Mouse (Mus musculus): ENCODE results near the gene Gtf2h1. TPM values are rescaled to one million over a fixed set of nuclear protein-coding genes. Genes with fewer than 3 reads are reported as not detected.

Gtf2h1 gene
- polyA plus RNA-seq, 1 experiment from 2014 or later = 53.5 TPM

DNA sequence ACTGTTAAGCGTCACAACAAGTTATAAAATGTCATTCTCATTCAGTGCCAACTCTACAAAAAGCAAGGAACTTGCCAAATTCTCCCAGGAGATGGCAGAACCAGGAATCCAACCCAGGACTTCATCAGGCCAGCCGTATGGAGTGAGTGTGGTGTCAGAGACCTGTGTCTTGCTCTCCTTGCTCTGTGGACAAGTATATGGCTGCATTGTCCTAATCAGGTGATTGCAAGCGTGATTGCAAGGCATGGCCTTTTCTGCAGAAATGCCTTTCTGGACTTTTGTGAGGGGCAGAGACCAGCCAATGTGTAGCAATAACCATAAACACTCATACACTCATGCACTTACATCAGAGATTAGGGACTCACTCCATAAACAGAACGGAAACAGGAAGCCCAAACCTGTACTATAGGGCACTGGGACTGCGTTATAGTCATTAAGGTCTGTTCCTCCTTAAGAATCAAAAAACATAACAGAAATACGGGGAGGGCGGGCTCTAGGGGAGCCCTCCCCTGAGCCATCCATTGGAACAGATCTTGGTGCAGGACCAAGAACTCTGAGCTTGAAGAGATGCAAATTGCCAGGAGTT is 37.9 kb downstream of the Gtf2h1 start:
- H3K9ac ChIP-seq (ENCODE audit: low read depth, low read length) = no peak overlapping the region
- H3K4me3 ChIP-seq (ENCODE audit: low read depth, low read length) = no peak overlapping the region
- WGBS = 88% methylated on average over 7 of the region's 7 CpGs
- H3K4me2 ChIP-seq (replicated peaks; ENCODE audit: low read depth, low read length) = no peak overlapping the region
- H3K36me3 ChIP-seq (ENCODE audit: control insufficient read depth, insufficient read depth, low read length) = no peaks in the 10 kb centered on the region
- no peaks in the 10 kb centered on the region for H3K9me3 ChIP-seq (ENCODE audit: control insufficient read depth, low read length)
- H3K4me1 ChIP-seq (replicated peaks; ENCODE audit: control insufficient read depth, insufficient read depth, low read length) = no peaks in the 10 kb centered on the region
- DNase-seq (ENCODE audit: low spot score) (no peak), ATAC-seq (ENCODE audit: low FRiP score) (no peak)
- no peaks in the 10 kb centered on the region for H3K27me3 ChIP-seq (ENCODE audit: control insufficient read depth, insufficient read depth, low read length)
- no peak overlapping the region for H3K27ac ChIP-seq (ENCODE audit: low read depth, low read length)

- no peak overlapping the region for H3K9ac ChIP-seq (ENCODE audit: low read depth, low read length)
These were observed 39.2 kb downstream of the Gtf2h1 start for GRCm38 (mm10) chr7:46834994-46835610.

DNA sequence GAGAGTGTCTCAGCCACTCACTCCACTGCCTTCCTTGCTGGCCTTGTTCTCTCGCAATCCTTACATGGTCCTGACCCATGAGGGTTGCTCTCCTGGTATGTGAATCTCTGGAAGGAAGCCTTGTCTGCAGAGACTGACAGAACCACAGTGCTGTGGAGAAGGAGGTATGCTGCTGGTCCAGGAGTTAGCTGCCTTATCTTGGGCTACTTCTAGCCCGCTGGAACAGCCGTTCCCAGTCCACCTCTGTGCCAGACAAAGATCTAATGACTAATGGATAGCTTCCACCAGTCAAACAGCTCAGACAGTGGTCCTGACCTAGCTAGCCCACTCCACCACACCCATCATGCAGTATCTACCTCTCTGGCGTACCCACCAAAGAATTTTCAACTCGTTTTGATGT is 40.5 kb downstream of the Gtf2h1 start:
- no peaks in the 10 kb centered on the region for H3K9me3 ChIP-seq (ENCODE audit: control insufficient read depth, low read length)
- ATAC-seq (ENCODE audit: low FRiP score) (no peak), DNase-seq (ENCODE audit: low spot score) (no peak)
- no peaks in the 10 kb centered on the region for H3K4me1 ChIP-seq (replicated peaks; ENCODE audit: control insufficient read depth, insufficient read depth, low read length)
- H3K4me3 ChIP-seq (ENCODE audit: low read depth, low read length) = no peak overlapping the region
- 79% methylated on average over 5 of the region's 5 CpGs for WGBS
- H3K27me3 ChIP-seq (ENCODE audit: control insufficient read depth, insufficient read depth, low read length) = no peaks in the 10 kb centered on the region
- no peak overlapping the region for H3K27ac ChIP-seq (ENCODE audit: low read depth, low read length)
- H3K9ac ChIP-seq (ENCODE audit: low read depth, low read length) = no peak overlapping the region
- no peak overlapping the region for H3K4me2 ChIP-seq (replicated peaks; ENCODE audit: low read depth, low read length)
- no peaks in the 10 kb centered on the region for H3K36me3 ChIP-seq (ENCODE audit: control insufficient read depth, insufficient read depth, low read length)

More at GRCm38 (mm10) chr7:46834994-46835610, 39.2 kb downstream of the Gtf2h1 start:
- WGBS = 21% methylated on average over 11 of the region's 14 CpGs
- no peaks in the 10 kb centered on the region for H3K27me3 ChIP-seq (ENCODE audit: control insufficient read depth, insufficient read depth, low read length)
- H3K4me3 ChIP-seq (ENCODE audit: low read depth, low read length) = no peak overlapping the region
- DNase-seq (ENCODE audit: low spot score) = peak; percentile 31
- H3K36me3 ChIP-seq (ENCODE audit: control insufficient read depth, insufficient read depth, low read length) = no peaks in the 10 kb centered on the region
- H3K27ac ChIP-seq (ENCODE audit: low read depth, low read length) = no peak overlapping the region
- H3K4me2 ChIP-seq (replicated peaks; ENCODE audit: low read depth, low read length) = no peak overlapping the region
- no peaks in the 10 kb centered on the region for H3K9me3 ChIP-seq (ENCODE audit: control insufficient read depth, low read length)
- ATAC-seq (ENCODE audit: low FRiP score) = peak; percentile 48
- H3K4me1 ChIP-seq (replicated peaks; ENCODE audit: control insufficient read depth, insufficient read depth, low read length) = no peaks in the 10 kb centered on the region

GRCm38 (mm10) chr7:46837073-46837472 is 41.2 kb downstream of the Gtf2h1 start:
- Histone ChIP-seq H3K27me3 (ENCODE audit: control insufficient read depth, insufficient read depth, low read length) (no peaks in the 10 kb centered on the region), H3K4me1 (replicated peaks; ENCODE audit: control insufficient read depth, insufficient read depth, low read length) (no peaks in the 10 kb centered on the region), H3K4me3 (ENCODE audit: low read depth, low read length) (no peak overlapping the region), H3K36me3 (ENCODE audit: control insufficient read depth, insufficient read depth, low read length) (no peaks in the 10 kb centered on the region), H3K9ac (ENCODE audit: low read depth, low read length) (no peak overlapping the region), H3K9me3 (ENCODE audit: control insufficient read depth, low read length) (no peaks in the 10 kb centered on the region), H3K4me2 (replicated peaks; ENCODE audit: low read depth, low read length) (no peak overlapping the region), H3K27ac (ENCODE audit: low read depth, low read length) (no peak overlapping the region)
- WGBS = 44% methylated on average over 5 of the region's 5 CpGs
- no peak for ATAC-seq (ENCODE audit: low FRiP score)
- no peak for DNase-seq (ENCODE audit: low spot score)

GRCm38 (mm10) chr7:46838104-46838671 is 42.3 kb downstream of the Gtf2h1 start:
- peak; percentile 28 for DNase-seq (ENCODE audit: low spot score)
- Histone ChIP-seq H3K9ac (ENCODE audit: low read depth, low read length) (no peak overlapping the region), H3K27ac (ENCODE audit: low read depth, low read length) (no peak overlapping the region), H3K4me1 (replicated peaks; ENCODE audit: control insufficient read depth, insufficient read depth, low read length) (no peaks in the 10 kb centered on the region), H3K9me3 (ENCODE audit: control insufficient read depth, low read length) (no peaks in the 10 kb centered on the region), H3K4me2 (replicated peaks; ENCODE audit: low read depth, low read length) (no peak overlapping the region), H3K27me3 (ENCODE audit: control insufficient read depth, insufficient read depth, low read length) (no peaks in the 10 kb centered on the region), H3K36me3 (ENCODE audit: control insufficient read depth, insufficient read depth, low read length) (no peaks in the 10 kb centered on the region), H3K4me3 (ENCODE audit: low read depth, low read length) (no peak overlapping the region)
- WGBS = 2% methylated on average over 9 of the region's 9 CpGs
- ATAC-seq (ENCODE audit: low FRiP score) = no peak

- H3K9me3 ChIP-seq (ENCODE audit: control insufficient read depth, low read length) = no peaks in the 10 kb centered on the region
- H3K9ac ChIP-seq (ENCODE audit: low read depth, low read length) = no peak overlapping the region
- no peak overlapping the region for H3K4me2 ChIP-seq (replicated peaks; ENCODE audit: low read depth, low read length)
- no peak for ATAC-seq (ENCODE audit: low FRiP score)
- H3K36me3 ChIP-seq (ENCODE audit: control insufficient read depth, insufficient read depth, low read length) = no peaks in the 10 kb centered on the region
- 11% methylated on average over 8 of the region's 8 CpGs for WGBS
- H3K27ac ChIP-seq (ENCODE audit: low read depth, low read length) = no peak overlapping the region
- H3K4me3 ChIP-seq (ENCODE audit: low read depth, low read length) = no peak overlapping the region
- DNase-seq (ENCODE audit: low spot score) = peak; percentile 43
- H3K27me3 ChIP-seq (ENCODE audit: control insufficient read depth, insufficient read depth, low read length) = no peaks in the 10 kb centered on the region
- no peaks in the 10 kb centered on the region for H3K4me1 ChIP-seq (replicated peaks; ENCODE audit: control insufficient read depth, insufficient read depth, low read length)
These were observed 43.0 kb downstream of the Gtf2h1 start for GRCm38 (mm10) chr7:46838891-46839302.

DNA sequence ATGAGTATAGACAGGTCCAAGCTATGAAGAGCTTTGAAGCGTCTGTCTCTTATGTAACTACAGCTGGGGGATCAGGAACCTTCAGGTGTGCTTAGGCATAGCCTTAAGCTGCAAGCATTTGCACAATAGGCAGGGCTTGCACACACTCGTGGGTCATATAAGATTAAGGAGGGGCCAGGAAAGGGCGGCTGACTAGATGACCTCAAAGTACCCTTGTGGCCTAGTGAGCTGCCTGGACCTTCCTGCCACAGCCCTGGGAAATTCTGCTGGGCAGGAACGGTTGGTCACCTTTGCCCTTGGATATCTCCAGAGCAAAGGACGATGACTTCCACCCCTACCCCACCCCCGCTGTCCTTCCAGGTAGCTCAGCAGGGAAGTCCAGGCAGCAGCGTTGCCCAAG is 43.5 kb downstream of the Gtf2h1 start:
- Histone ChIP-seq H3K9ac (ENCODE audit: low read depth, low read length) (no peak overlapping the region), H3K9me3 (ENCODE audit: control insufficient read depth, low read length) (no peaks in the 10 kb centered on the region), H3K4me2 (replicated peaks; ENCODE audit: low read depth, low read length) (no peak overlapping the region), H3K4me3 (ENCODE audit: low read depth, low read length) (no peak overlapping the region), H3K36me3 (ENCODE audit: control insufficient read depth, insufficient read depth, low read length) (no peaks in the 10 kb centered on the region), H3K27ac (ENCODE audit: low read depth, low read length) (no peak overlapping the region), H3K27me3 (ENCODE audit: control insufficient read depth, insufficient read depth, low read length) (no peaks in the 10 kb centered on the region), H3K4me1 (replicated peaks; ENCODE audit: control insufficient read depth, insufficient read depth, low read length) (no peaks in the 10 kb centered on the region)
- 30% methylated on average over 7 of the region's 7 CpGs for whole genome bisulfite sequencing
- ATAC-seq (ENCODE audit: low FRiP score) = no peak
- no peak for DNase-seq (ENCODE audit: low spot score)

- no peak for ATAC-seq (ENCODE audit: low FRiP score)
- 78% methylated on average over 5 of the region's 5 CpGs for WGBS
- no peaks in the 10 kb centered on the region for H3K9me3 ChIP-seq (ENCODE audit: control insufficient read depth, low read length)
These were observed 44.0 kb downstream of the Gtf2h1 start for GRCm38 (mm10) chr7:46839861-46840260.

DNA sequence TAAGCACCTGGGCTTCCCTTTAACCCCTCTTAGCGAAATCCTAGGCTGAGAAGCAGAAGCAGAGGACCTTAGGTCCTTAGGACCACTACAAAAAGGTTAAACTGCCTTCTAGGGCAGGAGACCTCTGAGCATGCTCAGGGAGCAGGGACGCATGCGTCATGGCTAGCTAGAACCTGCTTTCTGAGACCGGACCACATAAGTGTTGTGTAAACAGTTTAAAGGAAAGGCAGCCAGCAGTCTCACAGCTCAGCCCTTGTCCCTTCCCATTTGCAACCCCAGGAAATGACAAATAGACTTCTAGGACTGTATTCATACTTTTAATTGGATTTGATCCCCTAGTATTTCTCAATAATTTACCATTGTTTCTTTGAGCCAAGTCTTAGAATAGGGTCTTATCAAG is 44.4 kb downstream of the Gtf2h1 start:
- no peak overlapping the region for H3K9ac ChIP-seq (ENCODE audit: low read depth, low read length)
- WGBS = 46% methylated on average over 4 of the region's 4 CpGs
- H3K27ac ChIP-seq (ENCODE audit: low read depth, low read length) = no peak overlapping the region
- no peak for ATAC-seq (ENCODE audit: low FRiP score)
- no peak for DNase-seq (ENCODE audit: low spot score)
- no peak overlapping the region for H3K4me2 ChIP-seq (replicated peaks; ENCODE audit: low read depth, low read length)
- peaks cover 3% of the 10 kb centered on the region; the same call in 1 of the 2 replicates for H3K4me1 ChIP-seq (replicated peaks; ENCODE audit: control insufficient read depth, insufficient read depth, low read length)
- H3K4me3 ChIP-seq (ENCODE audit: low read depth, low read length) = no peak overlapping the region
- H3K27me3 ChIP-seq (ENCODE audit: control insufficient read depth, insufficient read depth, low read length) = no peaks in the 10 kb centered on the region
- no peaks in the 10 kb centered on the region for H3K36me3 ChIP-seq (ENCODE audit: control insufficient read depth, insufficient read depth, low read length)
- no peaks in the 10 kb centered on the region for H3K9me3 ChIP-seq (ENCODE audit: control insufficient read depth, low read length)

More at GRCm38 (mm10) chr7:46839861-46840260, 44.0 kb downstream of the Gtf2h1 start:
- H3K27me3 ChIP-seq (ENCODE audit: control insufficient read depth, insufficient read depth, low read length) = no peaks in the 10 kb centered on the region
- no peaks in the 10 kb centered on the region for H3K4me1 ChIP-seq (replicated peaks; ENCODE audit: control insufficient read depth, insufficient read depth, low read length)
- H3K4me3 ChIP-seq (ENCODE audit: low read depth, low read length) = no peak overlapping the region
- H3K9ac ChIP-seq (ENCODE audit: low read depth, low read length) = no peak overlapping the region
- H3K27ac ChIP-seq (ENCODE audit: low read depth, low read length) = no peak overlapping the region
- H3K4me2 ChIP-seq (replicated peaks; ENCODE audit: low read depth, low read length) = no peak overlapping the region
- H3K36me3 ChIP-seq (ENCODE audit: control insufficient read depth, insufficient read depth, low read length) = no peaks in the 10 kb centered on the region
- no peak for DNase-seq (ENCODE audit: low spot score)

All from hindbrain, embryonic 11.5 days (tissue).